Comparison of ENCODE assay signal across 10 mouse cellular contexts in the genomic region with DNA sequence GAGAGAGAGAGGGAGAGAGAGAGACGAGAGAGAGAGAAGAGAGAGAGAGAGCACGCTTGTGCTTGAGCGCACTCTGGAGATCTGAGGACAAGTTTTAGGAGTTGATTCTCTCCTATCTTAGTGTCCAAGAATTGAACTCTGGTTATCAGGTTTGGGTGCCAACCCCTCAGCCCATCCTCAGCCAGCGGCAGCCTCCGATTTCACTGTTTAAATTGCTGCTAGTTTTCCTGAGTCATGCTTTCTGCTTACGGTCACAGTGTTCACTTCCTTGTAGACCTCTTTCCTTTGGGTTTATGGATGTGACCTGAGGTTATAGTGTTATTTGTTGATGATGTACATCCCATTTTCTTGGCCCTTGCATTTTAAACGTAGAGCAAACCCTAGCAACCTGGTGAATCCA. TPM values are rescaled to one million over a fixed set of nuclear protein-coding genes. Genes with fewer than 3 reads are reported as not detected.
A peak's percentile ranks its signal among the peaks of the same experiment; 100 is the strongest.
DNase-seq lines count a peak whose midpoint lies in the region; ATAC-seq and TF ChIP-seq lines count a peak whose summit lies in the region.
"Had no signal": no experiment of that assay in that cellular context is flagged by ENCODE, and none has a peak within 500 bp of the region (broad histone marks: within the 10 kb centered on the region; RNA-seq: fewer than 3 reads in every experiment).

No protein-coding gene starts in this region.

- no peak for ATAC-seq in lung, embryonic 15.5 days (ENCODE audit: borderline replicate concordance, extremely low read depth, low FRiP score, low TSS enrichment)
- no peak for ATAC-seq in intestine, postnatal 0 days
- no peak for ATAC-seq in midbrain, embryonic 16.5 days
- no peak; the same call in 1 of the 2 replicates for ATAC-seq in erythroid progenitor cell, adult 5-6 weeks (replicated peaks; ENCODE audit: low FRiP score, poor library complexity, severe bottlenecking)

- no peaks in the 10 kb centered on the region for H3K27me3 ChIP-seq in lung, embryonic 15.5 days
- no peaks in the 10 kb centered on the region for H3K27me3 ChIP-seq in intestine, postnatal 0 days (replicated peaks; ENCODE audit: control insufficient read depth, insufficient read depth, low read length)
- H3K27me3 ChIP-seq in midbrain, embryonic 16.5 days (ENCODE audit: control insufficient read depth, insufficient read depth, low read depth, low read length): no peaks in the 10 kb centered on the region

- no peaks in the 10 kb centered on the region for H3K9me3 ChIP-seq in lung, embryonic 15.5 days
- no peaks in the 10 kb centered on the region for H3K9me3 ChIP-seq in intestine, postnatal 0 days (ENCODE audit: control insufficient read depth)
- no peaks in the 10 kb centered on the region for H3K9me3 ChIP-seq in midbrain, embryonic 16.5 days (replicated peaks; ENCODE audit: control insufficient read depth, low read length, poor library complexity, severe bottlenecking)

- 51% methylated on average over 6 of the region's 7 CpGs for WGBS in lung, embryonic 15.5 days
- 45% methylated on average over 7 of the region's 7 CpGs for WGBS in intestine, postnatal 0 days
- WGBS in midbrain, embryonic 16.5 days: 83% methylated on average over 7 of the region's 7 CpGs

- H3K4me1 ChIP-seq in lung, embryonic 15.5 days: peaks cover 38% of the 10 kb centered on the region
- H3K4me1 ChIP-seq in intestine, postnatal 0 days (replicated peaks; ENCODE audit: control insufficient read depth, insufficient read depth, low read length): 0 out of 2 replicates have a peak, but pooled peaks cover 2% of the 10 kb centered on the region
- peaks cover 22% of the 10 kb centered on the region for H3K4me1 ChIP-seq in midbrain, embryonic 16.5 days (ENCODE audit: control insufficient read depth, insufficient read depth, low read length)

- no peak overlapping the region for H3K4me3 ChIP-seq in lung, embryonic 15.5 days
- no peak overlapping the region for H3K4me3 ChIP-seq in intestine, postnatal 0 days (ENCODE audit: low read depth, low read length)
- no peak overlapping the region for H3K4me3 ChIP-seq in midbrain, embryonic 16.5 days (ENCODE audit: low read depth, low read length)

- no peak for DNase-seq in lung, postnatal 4 days
- DNase-seq in c-Kit-positive CD71-positive TER-119-positive erythroid progenitor cells, embryonic 14.5 days (ENCODE audit: low spot score): peak; percentile 34
- DNase-seq in layer of hippocampus, adult 9-11 months: no peak
- no peak for DNase-seq in embryo, embryonic 11 days
- DNase-seq: kidney, postnatal 4 days; thymus, adult 2 months had no signal

- TF ChIP-seq CTCF in intestine, postnatal 0 days (IDR thresholded peaks at IDR 0.05; ENCODE audit: low read depth): no peak

- H3K9ac ChIP-seq in lung, embryonic 15.5 days: no peak overlapping the region
- H3K9ac ChIP-seq in intestine, postnatal 0 days (ENCODE audit: low read depth, low read length): no peak overlapping the region
- no peak overlapping the region for H3K9ac ChIP-seq in midbrain, embryonic 16.5 days (ENCODE audit: low read depth, low read length)

- no peak overlapping the region for H3K27ac ChIP-seq in lung, embryonic 15.5 days
- no peak overlapping the region for H3K27ac ChIP-seq in intestine, postnatal 0 days (ENCODE audit: low read depth, low read length)
- H3K27ac ChIP-seq in midbrain, embryonic 16.5 days (ENCODE audit: low read length): no peak overlapping the region

- H3K4me2 ChIP-seq in lung, embryonic 15.5 days: peak overlapping the region; percentile 82; the same call in 1 of the 2 replicates
- peak overlapping the region; percentile 90 for H3K4me2 ChIP-seq in intestine, postnatal 0 days (replicated peaks; ENCODE audit: low read depth)
- H3K4me2 ChIP-seq in midbrain, embryonic 16.5 days (ENCODE audit: low read length): peak overlapping the region; percentile 30; the same call in 1 of the 2 replicates

- H3K36me3 ChIP-seq in lung, embryonic 15.5 days: peaks cover 6% of the 10 kb centered on the region; the same call in 1 of the 2 replicates
- H3K36me3 ChIP-seq in intestine, postnatal 0 days (ENCODE audit: control insufficient read depth, insufficient read depth): no peaks in the 10 kb centered on the region
- H3K36me3 ChIP-seq in midbrain, embryonic 16.5 days (ENCODE audit: control insufficient read depth, insufficient read depth, low read length): no peaks in the 10 kb centered on the region

RNA-seq across cellular contexts. Expression of a gene that starts 29.8 kb away (rescaled TPM):
- 64.5 and 68.4 TPM in 2 replicates for polyA plus RNA-seq in lung, embryonic 15.5 days (2015; fragmentation: Nextera tagmentation; extraction: Ambion mirVana)
- 27.5 and 30.0 TPM in 2 replicates for polyA plus RNA-seq in intestine, postnatal 0 days (2015; fragmentation: Nextera tagmentation; extraction: Ambion mirVana)
- polyA plus RNA-seq in midbrain, embryonic 16.5 days (2015; fragmentation: Nextera tagmentation; extraction: Ambion mirVana): 78.6 and 86.2 TPM in 2 replicates
- 141 and 175 TPM in 2 replicates for total RNA-seq in erythroid progenitor cell, adult 5-6 weeks (2015; ENCODE audit: low replicate concordance)
- 117 and 123 TPM in 2 replicates for total RNA-seq in erythroid progenitor cell, adult 5-6 weeks (2017; ENCODE audit: low replicate concordance)

RNA-seq across cellular contexts. Expression of a gene that starts 29.8 kb away (rescaled TPM):
- 31.9 and 33.6 TPM in 2 replicates for polyA plus RNA-seq in lung, embryonic 15.5 days (2015; fragmentation: Nextera tagmentation; extraction: Ambion mirVana)
- 7.9 and 8.8 TPM in 2 replicates for polyA plus RNA-seq in intestine, postnatal 0 days (2015; fragmentation: Nextera tagmentation; extraction: Ambion mirVana)
- polyA plus RNA-seq in midbrain, embryonic 16.5 days (2015; fragmentation: Nextera tagmentation; extraction: Ambion mirVana): 47.7 and 49.4 TPM in 2 replicates
- total RNA-seq in erythroid progenitor cell, adult 5-6 weeks (2015; ENCODE audit: low replicate concordance): 8.0 and 14.4 TPM in 2 replicates
- 23.4 and 42.7 TPM in 2 replicates for total RNA-seq in erythroid progenitor cell, adult 5-6 weeks (2017; ENCODE audit: low replicate concordance)

RNA-seq across cellular contexts. Expression of a gene that starts 29.9 kb away (rescaled TPM):
- polyA plus RNA-seq in lung, embryonic 15.5 days (2015; fragmentation: Nextera tagmentation; extraction: Ambion mirVana): 117 and 118 TPM in 2 replicates
- polyA plus RNA-seq in intestine, postnatal 0 days (2015; fragmentation: Nextera tagmentation; extraction: Ambion mirVana): 36.6 and 39.0 TPM in 2 replicates
- 81.8 and 82.1 TPM in 2 replicates for polyA plus RNA-seq in midbrain, embryonic 16.5 days (2015; fragmentation: Nextera tagmentation; extraction: Ambion mirVana)
- total RNA-seq in erythroid progenitor cell, adult 5-6 weeks (2015; ENCODE audit: low replicate concordance): 29.2 and 30.6 TPM in 2 replicates
- total RNA-seq in erythroid progenitor cell, adult 5-6 weeks (2017; ENCODE audit: low replicate concordance): 9.9 and 11.1 TPM in 2 replicates

Comparison
In these comparisons a context has a peak if more than half of its experiments do, and no peak if none do; other contexts are left out.
1. H3K4me2 ChIP-seq: peak in every context shown above with its lines; median percentile 90 in intestine, postnatal 0 days; 82 in lung, embryonic 15.5 days; 30 in midbrain, embryonic 16.5 days.